Mouse (Mus musculus) adrenal gland, postnatal 14 days (tissue): ENCODE data around the gene Gm14692. TPM values are rescaled to one million over a fixed set of nuclear protein-coding genes. Genes with fewer than 3 reads are reported as not detected.
"Not testable (repeated sequence)": the region's sequence is repeated elsewhere in the genome, so short reads cannot be mapped to it uniquely, and the experiment has no call there.

Source experiments
- DNase-seq: peaks from one replicate; pipeline ENCODE4 v3.0.0; 2021; ENCODE audit warnings: mixed read lengths
- long read RNA-seq, 2 experiments: library from polyadenylated mRNA; stranded (forward); transcript quantifications; one replicate each; pipeline ENCODE4 v2.0.0; 2021
- total RNA-seq: library from RNA; stranded (reverse); gene quantifications from 2 replicates; pipeline ENCODE4 v1.2.3, GENCODE M21; 2021

The Gm14692 gene
- total RNA-seq = not detected in 2 replicates
- long read RNA-seq, experiment 1 = 0 reads
- long read RNA-seq, experiment 2 = 0 reads

- DNase-seq = not testable (repeated sequence)
Observed at GRCm38 (mm10) chrX:67695398-67695797, at the start of gene Gm14692. Gene Gm14692 (plus strand): TSS chrX:67695698.

DNA sequence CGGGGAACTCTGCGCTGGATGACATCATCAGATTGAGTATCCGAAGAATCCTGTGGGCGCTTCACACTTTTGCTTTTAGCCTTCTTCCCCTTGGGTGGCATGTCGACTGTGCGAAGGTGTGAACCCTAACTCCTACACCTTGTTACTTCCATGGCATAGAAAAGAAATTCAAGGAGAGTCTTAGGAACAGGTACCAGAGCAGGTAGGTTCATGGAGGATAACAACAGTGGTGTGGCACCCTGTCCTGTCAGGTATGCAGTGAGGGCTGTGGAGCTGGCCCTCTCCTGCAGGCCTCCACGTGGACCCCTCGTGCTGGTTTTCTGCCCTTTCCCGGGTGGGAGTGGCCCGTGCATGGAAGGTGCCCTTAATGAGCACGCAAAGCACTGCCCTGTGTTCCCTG lies 2.0 kb upstream of the Gm14692 start, which contains the start of gene Gm1140:
TSS of gene Gm1140 (minus strand) at position 101 of the 400 bp plus-strand sequence.
- DNase-seq = not testable (repeated sequence)

Other genes with a start within 250 kb of the Gm14692 start
- gene Gm1140, start 2.1 kb upstream of the Gm14692 start, total RNA-seq = not detected in 2 replicates
- not detected in 2 replicates for gene 4933436I01Rik, start 225.8 kb downstream of the Gm14692 start, total RNA-seq